Mouse (Mus musculus) embryonic facial prominence, embryonic 11.5 days (tissue): ENCODE data around the gene F8. TPM values are rescaled to one million over a fixed set of nuclear protein-coding genes. Genes with fewer than 3 reads are reported as not detected.
"Not testable (repeated sequence)": the region's sequence is repeated elsewhere in the genome, so short reads cannot be mapped to it uniquely, and the experiment has no call there.

Source experiments
- ATAC-seq: fragments of 200-750 bp; cut with Nextera tagmentation; replicated peaks from 2 replicates; pipeline ENCODE4 v1.8.0; 2017; ENCODE audit warnings: low read depth; ENCODE audit not compliant: insufficient number of reproducible peaks, low FRiP score, low TSS enrichment
- DNase-seq: peaks from one replicate; pipeline ENCODE4 v3.0.0-alpha.2; 2015; ENCODE audit warnings: low spot score
- H3K27ac ChIP-seq: fragments of 300-500 bp; sonication (generic); replicated peaks from 2 replicates; pipeline ENCODE4 v1.5.1; 2014; ENCODE audit warnings: mild to moderate bottlenecking, low read depth, low read length, control low read depth
- H3K27me3 ChIP-seq: fragments of 300-500 bp; sonication (generic); 2 replicates; pipeline ENCODE4 v1.6.1; 2014; ENCODE audit warnings: mild to moderate bottlenecking, low read length, moderate library complexity, mixed read lengths; ENCODE audit not compliant: control insufficient read depth, insufficient read depth
- H3K36me3 ChIP-seq: fragments of 300-500 bp; sonication (generic); replicated peaks from 2 replicates; pipeline ENCODE4 v1.6.1; 2014; ENCODE audit warnings: low read depth, mild to moderate bottlenecking, low read length, moderate library complexity, mixed read lengths; ENCODE audit not compliant: control insufficient read depth, insufficient read depth
- H3K4me1 ChIP-seq: fragments of 300-500 bp; sonication (generic); 2 replicates; pipeline ENCODE4 v1.6.1; 2014; ENCODE audit warnings: low read length, mixed read lengths; ENCODE audit not compliant: control insufficient read depth, insufficient read depth
- H3K4me2 ChIP-seq: fragments of 300-500 bp; sonication (generic); 2 replicates; pipeline ENCODE4 v1.6.1; 2014; ENCODE audit warnings: low read depth, mild to moderate bottlenecking, control low read depth, low read length, moderate library complexity
- H3K4me3 ChIP-seq: fragments of 300-500 bp; sonication (generic); 2 replicates; pipeline ENCODE4 v1.5.1; 2014; ENCODE audit warnings: low read depth, low read length, control low read depth
- H3K9ac ChIP-seq: fragments of 300-500 bp; sonication (generic); replicated peaks from 2 replicates; pipeline ENCODE4 v1.6.1; 2014; ENCODE audit warnings: mild to moderate bottlenecking, control low read depth, low read length
- H3K9me3 ChIP-seq: fragments of 300-500 bp; sonication (generic); replicated peaks from 2 replicates; pipeline ENCODE4 v1.6.1; 2016; ENCODE audit warnings: mild to moderate bottlenecking, low read length, inconsistent platforms, mixed read lengths; ENCODE audit not compliant: control insufficient read depth
- WGBS: fragments of 180-500 bp; shearing (Covaris S2); extraction: QIAGEN DNeasy Blood & Tissue Kit; methylation state at CpG from one replicate; pipeline ENCODE4 v1.1.7; 2014; 5-methylcytosine and 5-hydroxymethylcytosine counted together
- polyA plus RNA-seq: library from polyadenylated mRNA; unstranded; fragments of >200 nt; fragmentation: Nextera tagmentation; extraction: Ambion mirVana; gene quantifications from 2 replicates; pipeline ENCODE4 v1.2.1, GENCODE M21; 2014

F8 gene
- polyA plus RNA-seq, 1 experiment from 2014 or later: 1.2 TPM

- no peaks in the 10 kb centered on the region for H3K9me3 ChIP-seq
Measured at GRCm38 (mm10) chrX:75376815-75377214, 5.6 kb downstream of the F8 start.

GRCm38 (mm10) chrX:75372666-75373425 lies 9.6 kb downstream of the F8 start:
- H3K36me3 ChIP-seq: no peaks in the 10 kb centered on the region
- 90% methylated on average over 2 of the region's 2 CpGs for WGBS
- DNase-seq: no peak

More at GRCm38 (mm10) chrX:75376815-75377214, 5.6 kb downstream of the F8 start:
- Histone ChIP-seq H3K27me3 (no peaks in the 10 kb centered on the region), H3K4me2 (no peak overlapping the region), H3K36me3 (no peaks in the 10 kb centered on the region), H3K4me1 (no peaks in the 10 kb centered on the region), H3K27ac (no peak overlapping the region), H3K4me3 (no peak overlapping the region), H3K9ac (no peak overlapping the region)
- ATAC-seq: no peak
- DNase-seq: no peak

DNA sequence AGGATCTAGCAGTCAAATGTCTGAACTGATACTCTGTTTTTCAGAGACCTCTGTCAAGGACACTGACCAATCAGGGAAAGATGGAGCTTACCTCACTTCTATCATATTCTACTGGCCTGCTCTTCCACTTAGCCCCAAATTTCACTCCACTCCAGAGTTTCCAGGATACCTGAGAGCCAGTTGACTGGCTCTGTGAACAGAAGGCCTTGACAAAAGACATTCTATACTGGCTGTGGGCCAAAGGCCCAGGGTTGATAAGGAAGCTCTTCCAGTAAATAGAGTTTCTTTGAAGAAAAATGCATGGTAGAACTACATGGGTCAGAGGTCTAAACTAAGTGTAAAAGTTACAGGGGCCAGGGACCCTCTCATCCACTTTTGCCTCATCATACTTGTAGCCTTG lies 12.2 kb downstream of the F8 start:
- no peaks in the 10 kb centered on the region for H3K36me3 ChIP-seq
- DNase-seq (no peak), ATAC-seq (no peak)
- no peaks in the 10 kb centered on the region for H3K4me1 ChIP-seq
- H3K9ac ChIP-seq: no peak overlapping the region
- no peak overlapping the region for H3K4me3 ChIP-seq
- H3K27ac ChIP-seq: no peak overlapping the region
- no peaks in the 10 kb centered on the region for H3K27me3 ChIP-seq
- H3K4me2 ChIP-seq: no peak overlapping the region
- no peaks in the 10 kb centered on the region for H3K9me3 ChIP-seq

More at GRCm38 (mm10) chrX:75372666-75373425, 9.6 kb downstream of the F8 start:
- no peak overlapping the region for H3K9ac ChIP-seq
- no peaks in the 10 kb centered on the region for H3K27me3 ChIP-seq
- no peaks in the 10 kb centered on the region for H3K9me3 ChIP-seq
- H3K4me2 ChIP-seq: no peak overlapping the region
- H3K4me3 ChIP-seq: no peak overlapping the region
- ATAC-seq: no peak
- no peak overlapping the region for H3K27ac ChIP-seq
- H3K4me1 ChIP-seq: no peaks in the 10 kb centered on the region

DNA sequence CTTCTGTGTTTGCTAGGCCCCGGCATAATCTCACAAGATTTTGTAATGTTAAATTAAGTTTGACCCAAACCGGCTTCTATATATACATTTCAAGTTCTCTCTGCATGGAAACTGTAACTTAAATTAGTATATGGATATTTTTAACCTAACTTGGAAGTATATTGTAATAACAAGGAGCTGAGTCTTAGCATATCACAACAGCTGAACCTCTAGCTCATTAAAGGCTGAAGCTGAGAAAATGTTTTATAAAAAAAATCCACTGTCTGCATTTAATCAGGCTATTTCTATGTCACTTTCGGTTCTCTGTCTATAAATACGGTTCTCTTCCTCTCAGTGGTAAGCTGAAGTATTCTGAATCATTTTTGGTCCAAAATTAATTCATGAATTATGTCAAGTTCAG lies 58.9 kb downstream of the F8 start:
- Histone ChIP-seq H3K4me3 (no peak overlapping the region), H3K27ac (no peak overlapping the region), H3K4me2 (no peak overlapping the region), H3K9me3 (no peaks in the 10 kb centered on the region), H3K4me1 (no peaks in the 10 kb centered on the region), H3K27me3 (no peaks in the 10 kb centered on the region), H3K9ac (no peak overlapping the region), H3K36me3 (no peaks in the 10 kb centered on the region)
- no peak for DNase-seq
- WGBS: 92% methylated on average over 4 of the region's 4 CpGs
- no peak for ATAC-seq

- H3K4me2 ChIP-seq: no peak overlapping the region
- ATAC-seq (no peak), DNase-seq (no peak)
- H3K4me3 ChIP-seq: no peak overlapping the region
- H3K4me1 ChIP-seq: no peaks in the 10 kb centered on the region
- H3K9me3 ChIP-seq: no peaks in the 10 kb centered on the region
- no peaks in the 10 kb centered on the region for H3K36me3 ChIP-seq
- no peaks in the 10 kb centered on the region for H3K27me3 ChIP-seq
- H3K27ac ChIP-seq: no peak overlapping the region
- 61% methylated on average over 8 of the region's 8 CpGs for WGBS
- H3K9ac ChIP-seq: no peak overlapping the region
Measured at GRCm38 (mm10) chrX:75271676-75272075, 110.7 kb downstream of the F8 start.

GRCm38 (mm10) chrX:75233603-75234376 lies 148.6 kb downstream of the F8 start:
- WGBS: 52% methylated on average over 7 of the region's 8 CpGs

DNA sequence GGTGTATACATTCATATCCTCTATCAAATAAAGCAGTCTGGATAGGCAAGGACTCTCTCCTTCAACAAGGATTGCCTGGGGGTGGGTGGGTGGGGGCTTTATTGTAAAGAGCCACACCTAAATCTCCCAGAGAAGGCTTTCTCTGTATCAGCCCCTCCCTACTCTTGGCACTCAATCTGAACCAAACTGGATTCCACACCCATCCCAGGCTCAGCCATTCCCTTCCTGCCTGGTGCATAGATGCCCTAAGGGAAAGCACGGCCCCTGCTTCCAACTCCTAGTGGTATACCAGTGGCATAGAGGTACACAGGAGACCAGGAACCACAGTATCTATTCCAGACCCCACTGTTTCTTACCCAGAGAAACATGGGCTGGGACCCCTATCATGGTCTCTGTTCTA lies 151.0 kb downstream of the F8 start:
- H3K36me3 ChIP-seq: no peaks in the 10 kb centered on the region
- no peak overlapping the region for H3K9ac ChIP-seq
- no peaks in the 10 kb centered on the region for H3K27me3 ChIP-seq
- no peak overlapping the region for H3K27ac ChIP-seq
- no peak for ATAC-seq
- no peak overlapping the region for H3K4me3 ChIP-seq
- no peaks in the 10 kb centered on the region for H3K9me3 ChIP-seq
- no peaks in the 10 kb centered on the region for H3K4me1 ChIP-seq
- no peak overlapping the region for H3K4me2 ChIP-seq
- 93% methylated on average over 1 of the region's 1 CpGs for WGBS
- DNase-seq: no peak

More at GRCm38 (mm10) chrX:75233603-75234376, 148.6 kb downstream of the F8 start:
- H3K9ac ChIP-seq, H3K4me1 ChIP-seq, H3K9me3 ChIP-seq, H3K4me2 ChIP-seq, H3K4me3 ChIP-seq, DNase-seq, ATAC-seq, H3K27me3 ChIP-seq, H3K36me3 ChIP-seq, H3K27ac ChIP-seq: not testable (repeated sequence)

DNA sequence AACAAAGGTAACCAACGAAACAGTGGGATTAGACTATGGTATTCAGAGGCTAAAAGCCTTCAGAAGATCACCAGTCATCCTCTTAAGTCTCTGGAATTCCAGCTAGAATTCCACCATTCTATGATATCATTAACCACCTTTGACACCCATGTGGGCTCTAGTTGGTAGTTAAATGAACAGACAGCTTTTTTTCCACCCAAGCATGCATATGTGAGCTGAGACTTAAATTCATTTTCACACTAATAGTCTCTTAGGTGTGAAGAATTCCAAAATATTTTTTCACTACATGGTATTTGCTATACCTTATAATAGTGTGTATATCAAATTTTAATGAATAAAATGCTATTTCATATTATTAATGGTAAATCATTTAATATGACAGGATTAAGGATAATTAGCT lies 218.7 kb downstream of the F8 start, which contains the start of gene Smim9:
Smim9 (minus strand) TSS at position 101 of the 400 bp plus-strand sequence.
- H3K9me3 ChIP-seq: no peaks in the 10 kb centered on the region
- no peak for ATAC-seq
- H3K4me1 ChIP-seq: no peaks in the 10 kb centered on the region
- no peaks in the 10 kb centered on the region for H3K36me3 ChIP-seq
- no peaks in the 10 kb centered on the region for H3K27me3 ChIP-seq
- no peak within 1 kb of the TSS for H3K4me3 ChIP-seq
- no peak for DNase-seq
- 50% methylated on average over 1 of the region's 1 CpGs for WGBS
- no peak within 1 kb of the TSS for H3K9ac ChIP-seq
- H3K4me2 ChIP-seq: no peak within 1 kb of the TSS
- no peak within 1 kb of the TSS for H3K27ac ChIP-seq
